Mouse (Mus musculus) stomach, embryonic 15.5 days (tissue): Measurements from ENCODE around the gene Pard3b. TPM values are rescaled to one million over a fixed set of nuclear protein-coding genes. Genes with fewer than 3 reads are reported as not detected.

Source experiments
- ATAC-seq: fragments of 200-750 bp; cut with Nextera tagmentation; 2 replicates; pipeline ENCODE4 v1.8.0; 2017; ENCODE audit warnings: low read depth, moderate number of reproducible peaks, moderate TSS enrichment; ENCODE audit not compliant: insufficient read depth, low FRiP score
- H3K27ac ChIP-seq: fragments of 300-500 bp; sonication (generic); 2 replicates; pipeline ENCODE4 v1.5.1; 2015; ENCODE audit warnings: mild to moderate bottlenecking, inconsistent platforms
- H3K27me3 ChIP-seq: fragments of 300-500 bp; sonication (generic); replicated peaks from 2 replicates; pipeline ENCODE4 v1.6.1; 2015; ENCODE audit warnings: inconsistent platforms
- H3K36me3 ChIP-seq: fragments of 300-500 bp; sonication (generic); 2 replicates; pipeline ENCODE4 v1.6.1; 2015; ENCODE audit warnings: inconsistent platforms
- H3K4me1 ChIP-seq: fragments of 300-500 bp; sonication (generic); 2 replicates; pipeline ENCODE4 v1.6.1; 2015; ENCODE audit warnings: inconsistent platforms
- H3K4me2 ChIP-seq: fragments of 300-500 bp; sonication (generic); 2 replicates; pipeline ENCODE4 v1.6.1; 2015; ENCODE audit warnings: mild to moderate bottlenecking, inconsistent platforms
- H3K4me3 ChIP-seq: fragments of 300-500 bp; sonication (generic); replicated peaks from 2 replicates; pipeline ENCODE4 v1.5.1; 2015; ENCODE audit warnings: inconsistent platforms
- H3K9ac ChIP-seq: fragments of 300-500 bp; sonication (generic); 2 replicates; pipeline ENCODE4 v1.6.1; 2015; ENCODE audit warnings: inconsistent platforms
- H3K9me3 ChIP-seq: fragments of 300-500 bp; sonication (generic); 2 replicates; pipeline ENCODE4 v1.6.1; 2016; ENCODE audit warnings: inconsistent platforms
- WGBS: fragments of 180-500 bp; shearing (Covaris S2); methylation state at CpG from one replicate; pipeline ENCODE4 v1.1.7; 2015; 5-methylcytosine and 5-hydroxymethylcytosine counted together
- polyA plus RNA-seq: library from polyadenylated mRNA; unstranded; fragments of >200 nt; fragmentation: Nextera tagmentation; extraction: Ambion mirVana; gene quantifications from 2 replicates; pipeline ENCODE4 v1.2.1, GENCODE M21; 2015

Pard3b gene
- polyA plus RNA-seq, 1 experiment from 2014 or later = 28.9 TPM

GRCm38 (mm10) chr1:62384241-62384640, 745.6 kb downstream of the Pard3b start:
- WGBS = 86% methylated on average over 1 of the region's 1 CpGs
- H3K9ac ChIP-seq = no peak overlapping the region
- H3K9me3 ChIP-seq = no peaks in the 10 kb centered on the region

GRCm38 (mm10) chr1:62388013-62388412, 749.4 kb downstream of the Pard3b start:
- 35% methylated on average over 4 of the region's 4 CpGs for WGBS
- H3K27ac ChIP-seq = no peak overlapping the region
- H3K9ac ChIP-seq = no peak overlapping the region
- H3K9me3 ChIP-seq = no peaks in the 10 kb centered on the region
- no peaks in the 10 kb centered on the region for H3K4me1 ChIP-seq
- H3K4me3 ChIP-seq = no peak overlapping the region
- H3K27me3 ChIP-seq = no peaks in the 10 kb centered on the region
- ATAC-seq = no peak
- no peaks in the 10 kb centered on the region for H3K36me3 ChIP-seq
- H3K4me2 ChIP-seq = no peak overlapping the region

More at GRCm38 (mm10) chr1:62384241-62384640, 745.6 kb downstream of the Pard3b start:
- H3K27me3 ChIP-seq = no peaks in the 10 kb centered on the region
- no peak overlapping the region for H3K27ac ChIP-seq
- no peak overlapping the region for H3K4me3 ChIP-seq
- ATAC-seq = no peak
- no peaks in the 10 kb centered on the region for H3K36me3 ChIP-seq
- no peak overlapping the region for H3K4me2 ChIP-seq
- peaks cover 2% of the 10 kb centered on the region; the same call in 1 of the 2 replicates for H3K4me1 ChIP-seq

- WGBS = 23% methylated on average over 4 of the region's 4 CpGs
- Histone ChIP-seq H3K9ac (no peak overlapping the region), H3K4me3 (no peak overlapping the region), H3K9me3 (no peaks in the 10 kb centered on the region), H3K36me3 (no peaks in the 10 kb centered on the region), H3K4me1 (no peaks in the 10 kb centered on the region), H3K4me2 (no peak overlapping the region), H3K27me3 (no peaks in the 10 kb centered on the region), H3K27ac (no peak overlapping the region)
- ATAC-seq = no peak
These were observed 754.2 kb downstream of the Pard3b start for GRCm38 (mm10) chr1:62392863-62393262.

- Histone ChIP-seq H3K9me3 (no peaks in the 10 kb centered on the region), H3K27ac (no peak overlapping the region), H3K4me3 (no peak overlapping the region), H3K27me3 (no peaks in the 10 kb centered on the region), H3K9ac (no peak overlapping the region), H3K36me3 (no peaks in the 10 kb centered on the region), H3K4me1 (no peaks in the 10 kb centered on the region), H3K4me2 (no peak overlapping the region)
- ATAC-seq = no peak
- WGBS = 89% methylated on average over 3 of the region's 3 CpGs
These were observed 755.9 kb downstream of the Pard3b start for GRCm38 (mm10) chr1:62394555-62394954.

- H3K4me2 ChIP-seq = no peak overlapping the region
- H3K4me3 ChIP-seq = no peak overlapping the region
- no peak overlapping the region for H3K9ac ChIP-seq
- H3K27me3 ChIP-seq = no peaks in the 10 kb centered on the region
- no peaks in the 10 kb centered on the region for H3K4me1 ChIP-seq
- no peaks in the 10 kb centered on the region for H3K36me3 ChIP-seq
- H3K27ac ChIP-seq = no peak overlapping the region
- WGBS = 17% methylated on average over 3 of the region's 3 CpGs
- ATAC-seq = no peak
- H3K9me3 ChIP-seq = no peaks in the 10 kb centered on the region
These were observed 759.6 kb downstream of the Pard3b start for GRCm38 (mm10) chr1:62398261-62398660.

GRCm38 (mm10) chr1:62398738-62399137, 760.1 kb downstream of the Pard3b start:
- no peak overlapping the region for H3K4me3 ChIP-seq
- H3K27ac ChIP-seq = no peak overlapping the region
- ATAC-seq = no peak
- H3K9me3 ChIP-seq = no peaks in the 10 kb centered on the region
- H3K4me2 ChIP-seq = no peak overlapping the region
- no peaks in the 10 kb centered on the region for H3K36me3 ChIP-seq
- H3K9ac ChIP-seq = no peak overlapping the region
- H3K4me1 ChIP-seq = no peaks in the 10 kb centered on the region
- 79% methylated on average over 4 of the region's 4 CpGs for WGBS
- H3K27me3 ChIP-seq = no peaks in the 10 kb centered on the region

- Histone ChIP-seq H3K9me3 (no peaks in the 10 kb centered on the region), H3K9ac (no peak overlapping the region), H3K4me2 (no peak overlapping the region), H3K27me3 (no peaks in the 10 kb centered on the region), H3K4me3 (no peak overlapping the region), H3K36me3 (no peaks in the 10 kb centered on the region), H3K4me1 (no peaks in the 10 kb centered on the region), H3K27ac (no peak overlapping the region)
- 59% methylated on average over 8 of the region's 8 CpGs for WGBS
- ATAC-seq = no peak
These were observed 766.4 kb downstream of the Pard3b start for GRCm38 (mm10) chr1:62405061-62405460.

- H3K27me3 ChIP-seq = no peaks in the 10 kb centered on the region
- H3K4me1 ChIP-seq = no peaks in the 10 kb centered on the region
- no peak for ATAC-seq
- WGBS = 86% methylated on average over 2 of the region's 2 CpGs
- no peaks in the 10 kb centered on the region for H3K36me3 ChIP-seq
- no peaks in the 10 kb centered on the region for H3K9me3 ChIP-seq
- no peak overlapping the region for H3K27ac ChIP-seq
- no peak overlapping the region for H3K4me2 ChIP-seq
- H3K9ac ChIP-seq = no peak overlapping the region
- no peak overlapping the region for H3K4me3 ChIP-seq
These were observed 772.7 kb downstream of the Pard3b start for GRCm38 (mm10) chr1:62411368-62411767.

GRCm38 (mm10) chr1:62412019-62412418, 773.4 kb downstream of the Pard3b start:
- WGBS = 56% methylated on average over 4 of the region's 4 CpGs
- Histone ChIP-seq H3K9ac (no peak overlapping the region), H3K9me3 (no peaks in the 10 kb centered on the region), H3K4me2 (no peak overlapping the region), H3K4me1 (no peaks in the 10 kb centered on the region), H3K36me3 (no peaks in the 10 kb centered on the region), H3K4me3 (no peak overlapping the region), H3K27ac (no peak overlapping the region), H3K27me3 (no peaks in the 10 kb centered on the region)
- ATAC-seq = no peak

- H3K27ac ChIP-seq = no peak overlapping the region
- no peak for ATAC-seq
- no peaks in the 10 kb centered on the region for H3K36me3 ChIP-seq
- H3K9me3 ChIP-seq = no peaks in the 10 kb centered on the region
- H3K4me1 ChIP-seq = no peaks in the 10 kb centered on the region
- no peak overlapping the region for H3K4me2 ChIP-seq
- H3K9ac ChIP-seq = no peak overlapping the region
- no peaks in the 10 kb centered on the region for H3K27me3 ChIP-seq
- WGBS = 55% methylated on average over 3 of the region's 3 CpGs
- no peak overlapping the region for H3K4me3 ChIP-seq
These were observed 774.4 kb downstream of the Pard3b start for GRCm38 (mm10) chr1:62412988-62413387.

- no peak for ATAC-seq
- no peak overlapping the region for H3K4me3 ChIP-seq
- H3K9ac ChIP-seq = no peak overlapping the region
- no peaks in the 10 kb centered on the region for H3K4me1 ChIP-seq
- no peaks in the 10 kb centered on the region for H3K36me3 ChIP-seq
- H3K27me3 ChIP-seq = no peaks in the 10 kb centered on the region
- no peaks in the 10 kb centered on the region for H3K9me3 ChIP-seq
- 57% methylated on average over 6 of the region's 6 CpGs for WGBS
- no peak overlapping the region for H3K27ac ChIP-seq
- no peak overlapping the region for H3K4me2 ChIP-seq
These were observed 775.9 kb downstream of the Pard3b start for GRCm38 (mm10) chr1:62414521-62414920.

- no peaks in the 10 kb centered on the region for H3K9me3 ChIP-seq
- H3K4me1 ChIP-seq = no peaks in the 10 kb centered on the region
- H3K27ac ChIP-seq = no peak overlapping the region
- no peaks in the 10 kb centered on the region for H3K36me3 ChIP-seq
- no peak for ATAC-seq
- no peak overlapping the region for H3K4me3 ChIP-seq
- no peak overlapping the region for H3K9ac ChIP-seq
- H3K4me2 ChIP-seq = no peak overlapping the region
- WGBS = 76% methylated on average over 10 of the region's 10 CpGs
- H3K27me3 ChIP-seq = no peaks in the 10 kb centered on the region
These were observed 778.2 kb downstream of the Pard3b start for GRCm38 (mm10) chr1:62416627-62417374.
